Mouse (Mus musculus): Measurements from ENCODE around the gene Gm20458.

The Gm20458 gene

DNA sequence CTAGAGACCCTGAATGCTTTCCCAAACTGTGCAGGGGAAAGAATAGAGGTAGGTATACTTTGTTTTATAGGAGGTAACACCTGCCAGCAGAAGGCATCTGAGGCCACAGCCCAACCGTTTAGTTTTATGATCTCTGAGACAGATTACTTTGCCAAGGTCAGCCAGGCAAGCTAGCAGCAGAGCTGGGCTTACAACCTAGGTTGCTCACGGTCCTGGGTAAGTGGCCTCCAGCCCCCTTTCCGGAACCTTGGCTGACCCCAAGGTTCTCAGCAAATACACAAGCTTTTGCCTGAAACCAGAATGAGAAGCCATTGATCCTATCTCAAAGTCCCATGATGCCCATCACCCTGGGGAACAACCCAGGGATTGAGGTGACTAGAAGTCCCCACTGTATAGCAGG lies 26.1 kb upstream of the Gm20458 start:
- DNase-seq (ENCODE audit: low read depth, low spot score): no peak

DNA sequence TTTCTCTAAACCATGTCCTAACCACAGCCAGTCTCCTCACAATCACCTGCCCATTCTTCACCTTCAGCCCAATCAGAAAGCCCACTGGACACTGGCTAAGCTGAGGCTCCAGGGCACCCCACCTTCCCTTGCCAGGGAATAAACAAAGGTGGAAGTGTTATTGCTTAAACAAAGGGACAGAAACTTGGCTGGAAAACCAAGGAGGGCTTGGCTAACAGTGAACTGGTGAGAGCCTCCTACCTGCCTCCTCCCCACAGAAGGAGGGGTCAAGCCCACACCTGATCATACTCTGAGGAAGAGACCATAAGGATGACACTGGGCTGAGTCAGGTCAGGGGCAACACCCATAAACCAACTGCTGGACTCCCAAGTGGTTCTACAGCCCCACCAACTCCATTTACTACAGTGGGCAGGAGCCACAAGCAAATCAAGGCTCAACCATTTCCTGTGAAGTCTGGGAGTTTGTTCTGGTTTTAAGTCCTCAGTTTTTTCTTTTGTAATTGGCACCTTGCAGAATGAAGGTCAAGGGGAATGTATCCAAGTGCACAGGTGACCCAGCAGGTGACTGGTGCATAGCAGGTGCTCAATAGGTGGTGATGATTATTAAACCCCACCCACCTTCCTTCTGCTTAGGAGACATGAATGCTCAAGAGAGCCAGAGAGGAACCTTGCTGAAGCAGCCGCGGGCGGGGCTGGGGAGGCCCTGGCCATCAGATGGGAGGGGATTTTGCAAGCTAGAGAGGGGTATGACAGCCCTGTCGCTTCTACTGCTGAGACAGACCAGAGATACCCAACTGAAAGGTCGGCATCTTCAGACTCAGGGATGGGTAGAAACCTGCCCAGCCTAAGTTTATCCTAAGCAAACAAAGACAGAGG lies 25.3 kb upstream of the Gm20458 start:
- DNase-seq (ENCODE audit: low read depth, low spot score): no peak

- no peak for DNase-seq (ENCODE audit: low read depth, low spot score)
Measured at GRCm38 (mm10) chr2:164436215-164436913, 24.4 kb upstream of the Gm20458 start.

- DNase-seq (ENCODE audit: low read depth, low spot score): peak; percentile 79
Measured at GRCm38 (mm10) chr2:164436961-164437360, 23.8 kb upstream of the Gm20458 start.

- DNase-seq (ENCODE audit: low read depth, low spot score): no peak
Measured at GRCm38 (mm10) chr2:164437710-164438109, 23.1 kb upstream of the Gm20458 start.

- no peak for DNase-seq (ENCODE audit: low read depth, low spot score)
Measured at GRCm38 (mm10) chr2:164438257-164438656, 22.5 kb upstream of the Gm20458 start.

DNA sequence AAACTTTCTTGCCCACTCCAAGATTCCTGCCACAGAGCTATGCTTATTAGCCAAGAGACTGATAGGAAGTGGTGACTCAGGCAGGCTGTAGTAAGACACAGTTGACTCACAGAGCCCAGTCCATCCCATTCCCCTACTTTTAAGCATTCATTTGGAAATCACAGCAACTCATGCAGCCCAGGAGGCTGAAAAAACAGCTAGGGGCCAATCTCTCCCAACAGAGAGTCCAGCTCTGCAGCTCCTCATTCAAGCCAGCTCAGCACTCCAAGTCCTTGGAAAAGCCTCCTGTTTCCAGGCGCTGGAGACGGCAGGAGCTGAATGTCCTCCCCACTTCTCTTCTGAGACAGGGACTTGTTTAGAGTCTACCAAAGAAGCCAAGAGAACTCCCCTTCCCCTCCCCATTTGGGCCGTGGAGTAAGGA lies 21.8 kb upstream of the Gm20458 start:
- DNase-seq (ENCODE audit: low read depth, low spot score): no peak

DNA sequence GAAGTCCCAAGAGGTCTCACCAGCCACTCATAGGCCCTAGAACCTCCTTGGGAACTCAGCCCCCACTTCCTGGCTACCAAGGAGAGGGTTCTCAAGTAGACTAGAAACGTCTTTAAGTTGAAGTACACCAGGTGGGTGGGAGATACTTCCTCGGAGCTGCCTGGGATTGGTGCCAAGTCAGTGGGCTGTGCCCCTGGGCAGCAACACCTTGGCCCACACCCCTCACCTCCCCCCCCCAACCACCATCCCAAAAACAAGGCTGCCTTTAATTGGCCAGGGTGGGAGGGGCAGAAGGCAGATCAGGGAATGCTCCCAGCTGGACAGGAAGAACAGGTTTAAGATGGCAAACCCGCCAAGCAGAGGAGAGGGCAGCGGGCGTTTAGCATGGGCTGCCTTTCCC lies 20.5 kb upstream of the Gm20458 start:
- no peak for DNase-seq (ENCODE audit: low read depth, low spot score)

- peak; percentile 61 for DNase-seq (ENCODE audit: low read depth, low spot score)
Measured at GRCm38 (mm10) chr2:164441155-164441554, 19.6 kb upstream of the Gm20458 start.

GRCm38 (mm10) chr2:164441731-164442130 lies 19.0 kb upstream of the Gm20458 start:
- DNase-seq (ENCODE audit: low read depth, low spot score): no peak

DNA sequence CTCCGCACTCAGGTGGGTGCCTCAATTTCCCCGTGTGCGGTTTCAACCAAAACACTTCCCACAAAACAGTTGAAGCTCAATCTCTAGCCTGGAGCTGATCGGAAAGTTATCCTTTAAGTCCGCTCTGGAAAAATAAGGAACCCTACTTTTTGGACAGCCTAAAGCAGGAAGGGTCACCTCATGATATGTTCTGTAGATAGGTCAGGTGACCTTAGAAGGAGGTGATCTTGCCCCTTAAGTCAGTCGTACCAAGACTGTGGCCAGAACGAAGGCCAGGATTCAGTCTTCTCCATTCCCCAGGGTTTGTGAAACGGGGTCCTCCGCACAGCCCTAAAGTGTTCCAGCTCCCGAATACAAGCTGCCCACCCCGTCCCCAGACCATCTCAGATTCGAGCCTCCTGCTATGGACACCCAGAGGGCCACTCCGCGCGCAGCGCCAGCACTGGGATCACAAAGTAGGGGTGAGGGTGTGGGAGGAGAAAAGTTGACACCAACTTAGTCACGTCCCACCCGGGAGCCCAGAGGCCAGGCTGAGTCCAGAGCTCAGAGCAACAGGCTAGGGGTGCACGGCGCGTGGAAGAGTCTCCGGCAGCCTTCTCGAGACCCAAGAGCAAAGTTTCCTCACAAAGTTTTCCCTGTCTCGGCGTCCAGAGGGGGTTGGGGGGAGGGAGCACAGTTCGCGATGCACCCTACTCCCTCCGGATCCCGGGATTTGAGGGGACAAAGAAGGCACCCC lies 18.3 kb upstream of the Gm20458 start:
- DNase-seq (ENCODE audit: low read depth, low spot score): no peak

DNA sequence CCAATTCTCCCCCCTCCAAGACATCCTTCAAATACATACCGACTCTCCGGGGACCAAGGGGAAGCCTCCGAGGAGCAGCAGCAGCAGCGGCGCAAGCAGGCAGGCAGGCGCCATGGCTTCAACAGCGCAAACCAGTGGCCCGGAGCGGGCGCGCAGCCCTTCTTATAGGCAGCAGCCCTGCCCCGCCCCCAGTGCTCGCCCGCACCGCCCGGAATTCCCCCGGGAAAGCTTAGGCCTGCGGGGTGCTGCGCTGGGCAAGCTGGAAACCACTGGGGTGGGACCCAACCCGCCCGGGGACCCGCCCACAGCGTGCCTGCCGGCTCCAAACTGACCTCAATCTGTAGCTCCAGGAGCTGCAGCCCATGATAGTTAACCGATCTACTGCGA lies 17.7 kb upstream of the Gm20458 start:
- DNase-seq (ENCODE audit: low read depth, low spot score): peak; percentile 78

- no peak for DNase-seq (ENCODE audit: low read depth, low spot score)
Measured at GRCm38 (mm10) chr2:164443460-164444000, 17.2 kb upstream of the Gm20458 start, which contains the start of gene Sdc4. TSS of gene Sdc4 (minus strand) at chr2:164443887.

DNA sequence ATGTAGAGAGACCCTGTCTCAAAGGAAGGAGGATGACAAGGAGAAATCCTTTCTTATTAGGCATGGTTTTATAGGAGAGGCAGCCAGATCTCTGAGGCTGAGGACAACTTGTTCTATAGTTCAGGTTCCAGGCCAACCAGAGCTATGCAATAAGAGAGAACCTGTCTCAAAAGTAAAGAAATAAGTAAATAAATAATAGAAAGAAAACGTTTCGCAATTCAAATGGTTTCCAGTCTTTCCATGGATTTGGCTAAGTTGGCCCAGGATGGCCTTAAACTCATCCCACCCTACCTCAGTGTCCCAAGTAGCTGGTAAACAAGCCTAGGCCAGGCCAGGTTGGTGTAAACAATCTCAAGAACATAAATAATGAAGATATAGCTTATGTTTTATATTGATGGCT lies 16.1 kb upstream of the Gm20458 start:
- DNase-seq (ENCODE audit: low read depth, low spot score): no peak

DNA sequence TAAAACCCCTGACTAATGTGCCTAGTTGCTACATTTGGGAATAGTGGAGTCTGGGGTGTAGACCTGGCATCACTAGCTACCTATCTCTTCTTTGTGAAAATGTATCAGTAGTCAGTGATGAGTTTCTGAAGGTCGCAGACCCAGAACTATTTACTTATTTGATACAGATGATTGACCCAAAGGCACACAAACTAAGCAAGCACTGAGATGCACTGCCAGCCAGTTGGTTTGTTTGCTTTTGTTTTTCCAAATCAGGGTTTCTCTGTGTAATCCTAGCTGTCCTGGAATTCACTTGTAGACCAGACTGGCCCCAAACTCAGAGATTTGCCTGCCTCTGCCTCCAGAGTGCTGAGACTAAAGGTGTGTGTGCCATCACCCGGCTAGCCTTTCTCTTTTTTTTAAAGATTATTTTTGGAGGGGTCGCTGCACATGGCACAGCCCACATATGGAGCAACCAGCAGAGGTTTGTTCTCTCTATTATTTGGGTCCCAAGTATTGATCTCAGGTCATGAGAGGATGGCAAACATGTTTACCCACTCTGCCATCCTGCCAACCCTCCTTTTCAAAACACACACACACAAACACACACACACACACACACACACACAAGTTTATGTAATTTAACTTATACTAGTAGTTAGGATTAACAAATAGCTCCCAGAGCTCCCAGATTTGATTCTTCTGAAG lies 15.2 kb upstream of the Gm20458 start:
- DNase-seq (ENCODE audit: low read depth, low spot score): no peak

DNA sequence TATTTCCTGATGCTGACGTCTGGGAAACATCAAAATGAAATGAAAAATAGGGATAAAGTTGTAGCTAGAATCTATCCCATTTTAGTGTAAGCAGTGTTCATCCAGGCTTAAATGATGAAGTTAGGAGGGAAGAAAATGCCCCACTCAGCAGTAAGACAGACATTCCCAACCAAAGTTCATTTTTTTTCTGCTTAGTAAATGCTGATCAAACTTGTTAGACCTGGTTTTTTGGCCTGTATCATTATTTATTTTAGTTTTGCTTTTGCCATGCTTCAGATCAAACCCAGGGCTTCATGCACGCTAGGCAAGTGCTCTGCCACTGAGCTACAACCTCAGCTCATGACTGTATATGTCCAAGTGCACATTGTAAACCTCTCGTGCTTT lies 14.7 kb upstream of the Gm20458 start:
- no peak for DNase-seq (ENCODE audit: low read depth, low spot score)

- no peak for DNase-seq (ENCODE audit: low read depth, low spot score)
Measured at GRCm38 (mm10) chr2:164448140-164448539, 12.6 kb upstream of the Gm20458 start.

DNA sequence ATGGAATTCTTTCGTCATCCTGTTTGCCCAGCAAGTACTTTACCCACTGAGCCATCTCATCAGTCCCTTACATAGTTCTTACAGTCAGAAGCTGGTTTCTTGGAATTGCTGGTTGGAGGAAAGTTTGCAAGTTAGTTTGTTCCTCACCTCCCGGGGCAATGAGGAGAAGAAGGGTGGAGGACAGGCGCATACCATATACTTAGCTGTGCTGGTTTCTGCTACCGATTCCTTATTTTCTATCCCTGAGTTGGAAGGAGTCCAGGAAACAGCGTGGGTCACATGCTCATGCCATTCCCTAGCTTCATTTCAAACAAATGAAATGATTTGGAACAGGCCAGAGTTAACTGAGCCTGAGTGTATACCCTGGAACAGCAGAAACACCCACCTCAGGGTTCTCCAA lies 11.8 kb upstream of the Gm20458 start:
- no peak for DNase-seq (ENCODE audit: low read depth, low spot score)

GRCm38 (mm10) chr2:164449341-164450042 lies 11.3 kb upstream of the Gm20458 start:
- no peak for DNase-seq (ENCODE audit: low read depth, low spot score)

DNA sequence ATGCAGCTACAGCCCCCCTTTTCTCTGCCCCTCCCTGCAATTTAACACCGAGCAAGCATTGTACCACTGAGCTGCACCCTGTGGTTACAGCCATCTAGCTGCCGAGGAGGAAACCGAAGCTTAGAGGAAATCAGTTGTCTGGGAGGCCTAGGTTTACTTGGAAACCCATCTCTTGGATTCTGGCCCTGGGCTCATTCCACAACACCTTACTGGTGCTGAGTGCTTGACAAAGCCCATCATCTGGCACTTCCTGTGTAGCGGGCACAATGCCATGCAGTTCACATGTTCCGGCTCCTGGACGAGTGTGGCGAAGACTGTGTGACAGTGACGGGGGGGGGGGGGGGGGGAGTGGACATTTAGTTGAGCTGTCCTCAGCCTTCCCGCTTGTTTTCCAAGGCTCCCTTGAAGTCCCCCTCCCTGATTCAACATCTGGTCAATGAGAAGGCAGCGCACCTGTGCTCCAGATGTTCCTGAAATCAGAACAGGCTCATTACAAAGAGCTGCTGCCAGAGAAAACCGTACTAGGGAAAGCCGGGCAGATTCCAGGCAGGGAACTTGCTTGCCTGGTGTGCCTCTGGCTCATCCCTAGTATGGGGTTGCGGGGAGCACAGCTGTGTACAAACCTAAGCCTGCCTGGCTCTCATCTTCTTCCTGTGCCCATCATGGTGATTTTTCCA lies 8.6 kb upstream of the Gm20458 start:
- DNase-seq (ENCODE audit: low read depth, low spot score): no peak
